Mouse (Mus musculus): ENCODE measurements around the gene Golga2.

GRCm38 (mm10) chr2:32353007-32353542 is 65.9 kb downstream of the Golga2 start, which contains the start of gene Dnm1:
- no peak for TF ChIP-seq USF1 (IDR thresholded peaks at IDR 0.05; ENCODE audit: low read depth, low read length)
- TF ChIP-seq UBTF (IDR thresholded peaks at IDR 0.05; ENCODE audit: low read depth, low read length), result peak; percentile 64; the same call in 1 of the 2 replicates
- TF ChIP-seq POLR2A (IDR thresholded peaks at IDR 0.05; ENCODE audit: low read depth, low read length), result peak; percentile 57
- no peak for TF ChIP-seq EP300 (IDR thresholded peaks at IDR 0.05; ENCODE audit: low read length)
- peak in 1 of 2 experiments; percentile 89; a peak in 3 of 4 replicates for TF ChIP-seq CTCF (conservative IDR thresholded peaks at IDR 0.05 in 1 of 2, IDR thresholded peaks at IDR 0.05 in 1 of 2; ENCODE audit: low read depth in 2 of 2, low read length in 2 of 2)
